In genomic region chr5:120711416-120711815, GRCm38 (mm10) we compare ENCODE assay signal across 8 mouse cellular contexts. TPM values are rescaled to one million over a fixed set of nuclear protein-coding genes. Genes with fewer than 3 reads are reported as not detected.
DNase-seq lines count a peak whose midpoint lies in the region; ATAC-seq lines count a peak whose summit lies in the region.

No protein-coding gene starts in this region.

- H3K36me3 ChIP-seq in embryonic facial prominence, embryonic 10.5 days (replicated peaks) = no peaks in the 10 kb centered on the region
- no peaks in the 10 kb centered on the region for H3K36me3 ChIP-seq in heart, embryonic 11.5 days (ENCODE audit: control insufficient read depth, insufficient read depth, low read length)

- no peaks in the 10 kb centered on the region for H3K9me3 ChIP-seq in embryonic facial prominence, embryonic 10.5 days
- H3K9me3 ChIP-seq in heart, embryonic 11.5 days (replicated peaks; ENCODE audit: control insufficient read depth, low read length) = no peaks in the 10 kb centered on the region

- peak overlapping the region; percentile 22; the same call in 1 of the 2 replicates for H3K9ac ChIP-seq in heart, embryonic 11.5 days (ENCODE audit: low read depth, low read length)

- peaks cover 25% of the 10 kb centered on the region for H3K4me1 ChIP-seq in embryonic facial prominence, embryonic 10.5 days
- peaks cover 15% of the 10 kb centered on the region for H3K4me1 ChIP-seq in heart, embryonic 11.5 days (ENCODE audit: control insufficient read depth, insufficient read depth, low read length)

- DNase-seq in B cell, adult 2 months = peak; percentile 88
- DNase-seq in embryonic facial prominence, embryonic 10.5 days (ENCODE audit: low spot score) = peak; percentile 51
- peak; percentile 85 for DNase-seq in layer of hippocampus, adult 18-20 months (ENCODE audit: low spot score in 2 of 2)
- peak; percentile 14 to 33 for DNase-seq in lung, adult 18-20 months
- peak; percentile 84 for DNase-seq in retina, postnatal 1 day
- DNase-seq in thymus, postnatal 36 days = peak; percentile 72 to 74

- 2% methylated on average over 39 of the region's 43 CpGs for WGBS in embryonic facial prominence, embryonic 10.5 days
- 3% methylated on average over 39 of the region's 43 CpGs for WGBS in heart, embryonic 11.5 days (ENCODE audit: insufficient replicate concordance)

- H3K4me3 ChIP-seq in embryonic facial prominence, embryonic 10.5 days = peak overlapping the region; percentile 61
- H3K4me3 ChIP-seq in heart, embryonic 11.5 days (ENCODE audit: low read depth, low read length) = peak overlapping the region; percentile 42

- peak overlapping the region; percentile 74; the same call in 1 of the 2 replicates for H3K27ac ChIP-seq in embryonic facial prominence, embryonic 10.5 days (replicated peaks)
- H3K27ac ChIP-seq in heart, embryonic 11.5 days (ENCODE audit: low read depth, low read length) = no peak overlapping the region

- H3K4me2 ChIP-seq in heart, embryonic 11.5 days = peak overlapping the region; percentile 66

- peaks cover 98% of the 10 kb centered on the region for H3K27me3 ChIP-seq in embryonic facial prominence, embryonic 10.5 days (replicated peaks; ENCODE audit: low read depth, poor library complexity, severe bottlenecking)
- H3K27me3 ChIP-seq in heart, embryonic 11.5 days (ENCODE audit: control insufficient read depth, insufficient read depth, low read length) = peaks cover 85% of the 10 kb centered on the region

- peak; percentile 83 for ATAC-seq in activated CD4-positive, CD25-positive, alpha-beta regulatory T cell, adult 4 months
- no peak for ATAC-seq in heart, embryonic 11.5 days (replicated peaks; ENCODE audit: insufficient number of reproducible peaks, low FRiP score, low TSS enrichment)

RNA-seq across cellular contexts. Expression of gene Dtx1, which starts 0.3 kb away (rescaled TPM):
- 10 to 100 TPM; 45.6 to 48.2 TPM for polyA plus RNA-seq in activated CD4-positive, CD25-positive, alpha-beta regulatory T cell, adult 4 months (2017; shearing (Covaris generic))
- 1.8 and 2.2 TPM in 2 replicates for polyA plus RNA-seq in embryonic facial prominence, embryonic 10.5 days (2016; fragmentation: Nextera tagmentation; extraction: Ambion mirVana)
- polyA plus RNA-seq in heart, embryonic 11.5 days (2014; fragmentation: Nextera tagmentation; extraction: Ambion mirVana) = 0.45 and 0.53 TPM in 2 replicates
- total RNA-seq in layer of hippocampus, adult 18-20 months (2021) = 10 to 100 TPM; 70.7 to 75.2 TPM

RNA-seq across cellular contexts. Expression of gene Oas2, which starts 38.2 kb away (rescaled TPM):
- polyA plus RNA-seq in activated CD4-positive, CD25-positive, alpha-beta regulatory T cell, adult 4 months (2017; shearing (Covaris generic)) = 1 to 10 TPM; 1.9 to 2.5 TPM
- polyA plus RNA-seq in embryonic facial prominence, embryonic 10.5 days (2016; fragmentation: Nextera tagmentation; extraction: Ambion mirVana) = 0.06 and 0.10 TPM in 2 replicates
- 0.07 and 0.13 TPM in 2 replicates for polyA plus RNA-seq in heart, embryonic 11.5 days (2014; fragmentation: Nextera tagmentation; extraction: Ambion mirVana)
- total RNA-seq in layer of hippocampus, adult 18-20 months (2021) = under 1 TPM in 1 of 2 experiments, not detected in 1; 0.30 TPM

Comparison
In these comparisons a context has a peak if more than half of its experiments do, and no peak if none do; other contexts are left out.
1. DNase-seq: peak in every context shown above with its lines; median percentile 88 in B cell, adult 2 months; 85 in layer of hippocampus, adult 18-20 months; 84 in retina, postnatal 1 day; 73 in thymus, postnatal 36 days; 51 in embryonic facial prominence, embryonic 10.5 days; 24 in lung, adult 18-20 months.
2. RNA of gene Dtx1, which starts 0.3 kb away (polyA plus RNA-seq): 45.6 to 48.2 TPM in activated CD4-positive, CD25-positive, alpha-beta regulatory T cell, adult 4 months; 1.8 to 2.2 TPM in embryonic facial prominence, embryonic 10.5 days and 0.45 to 0.53 TPM in heart, embryonic 11.5 days; every median in the first group is over 10 times any median in the second.